Mouse (Mus musculus): ENCODE data around the gene Cd70. TPM values are rescaled to one million over a fixed set of nuclear protein-coding genes. Genes with fewer than 3 reads are reported as not detected.

Gene Cd70
- polyA plus RNA-seq, 1 experiment, result not detected

DNA sequence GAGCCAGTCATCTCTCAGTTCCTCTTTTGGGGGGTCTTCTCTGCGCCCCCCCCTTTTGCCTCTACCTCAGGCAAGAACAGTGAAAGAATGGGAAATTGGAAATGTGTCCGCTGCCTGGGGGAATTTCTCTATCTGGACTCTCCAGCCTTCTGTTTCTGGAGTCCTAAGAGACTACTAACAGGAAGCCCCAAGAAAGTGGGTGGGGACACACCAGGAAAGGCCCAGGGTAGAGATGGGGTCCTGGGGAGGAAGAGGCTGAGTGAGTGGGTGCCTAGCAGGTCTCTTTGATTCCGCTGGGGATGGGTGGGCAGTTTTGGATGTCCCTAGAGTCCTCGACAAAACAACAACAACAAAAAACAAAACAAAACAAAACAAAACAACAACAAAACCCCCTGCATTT, 45.1 kb downstream of the Cd70 start:
- Histone ChIP-seq H3K4me1 (ENCODE audit: control insufficient read depth, insufficient read depth, low read length) (peaks cover 7% of the 10 kb centered on the region), H3K4me3 (ENCODE audit: insufficient read depth, low read length) (peak overlapping the region; percentile 93), H3K27ac (ENCODE audit: insufficient read depth, low read length) (no peak overlapping the region)
- TF ChIP-seq CTCF (IDR thresholded peaks at IDR 0.05; ENCODE audit: borderline replicate concordance, insufficient read depth, low read length), result no peak

DNA sequence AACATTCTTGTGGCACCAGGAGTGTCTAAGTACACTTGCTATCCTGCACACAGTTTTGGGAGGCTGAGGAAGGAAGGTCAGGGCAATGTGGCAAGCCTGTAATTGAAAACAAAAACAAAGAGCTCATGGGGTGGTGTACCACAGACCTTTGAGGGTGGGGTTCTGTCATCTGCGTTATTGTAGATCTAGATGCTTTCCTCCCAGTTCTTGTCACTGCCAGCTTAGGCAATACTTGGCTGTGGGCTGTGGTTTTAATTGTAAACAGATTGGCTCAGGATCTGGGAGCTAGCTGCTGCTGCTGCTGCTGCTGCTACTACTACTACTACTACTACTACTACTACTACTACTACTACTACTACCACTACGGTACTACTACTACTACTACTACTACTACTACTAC, 47.3 kb downstream of the Cd70 start:
- Histone ChIP-seq H3K27ac (ENCODE audit: insufficient read depth, low read length) (no peak overlapping the region), H3K4me1 (ENCODE audit: control insufficient read depth, insufficient read depth, low read length) (peaks cover 7% of the 10 kb centered on the region), H3K4me3 (ENCODE audit: insufficient read depth, low read length) (no peak overlapping the region)
- TF ChIP-seq CTCF (IDR thresholded peaks at IDR 0.05; ENCODE audit: borderline replicate concordance, insufficient read depth, low read length) (no peak), POLR2A (IDR thresholded peaks at IDR 0.05; ENCODE audit: low read depth, low read length) (no peak)

DNA sequence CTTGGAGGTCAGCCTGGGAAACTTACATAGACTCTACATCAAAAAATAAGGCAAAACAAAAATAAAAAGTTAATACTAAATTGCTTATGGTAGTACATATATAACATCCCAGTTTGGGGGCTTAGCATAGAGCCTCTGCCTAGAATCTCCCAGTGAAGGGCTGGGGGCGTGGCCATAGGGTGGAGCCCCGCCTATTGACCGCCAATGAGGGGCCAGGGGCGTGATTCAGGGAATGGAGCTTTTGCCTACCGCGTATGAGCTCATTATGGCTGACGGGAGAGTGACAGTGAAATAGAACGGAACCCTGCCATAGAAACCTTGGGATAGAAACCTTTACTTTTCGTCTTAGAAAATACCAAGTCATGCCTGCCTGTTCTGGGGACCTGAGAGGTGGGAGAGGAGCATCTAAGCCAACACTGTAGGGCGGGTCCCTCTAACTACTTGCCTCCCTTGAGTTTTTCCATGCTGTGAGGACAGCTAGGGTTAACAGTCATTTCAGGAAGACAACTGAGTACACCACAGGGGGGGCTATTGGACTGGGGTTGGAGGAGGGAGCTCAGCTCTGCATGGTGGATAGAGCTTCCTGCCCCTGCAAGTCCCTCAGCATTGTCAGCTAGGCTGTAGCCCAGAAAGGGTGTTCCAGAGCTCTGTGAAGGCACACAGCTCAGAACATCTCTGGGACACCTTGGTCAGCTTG, 49.8 kb downstream of the Cd70 start:
- TF ChIP-seq POLR2A (IDR thresholded peaks at IDR 0.05; ENCODE audit: low read depth, low read length), result no peak
- TF ChIP-seq CTCF (IDR thresholded peaks at IDR 0.05; ENCODE audit: borderline replicate concordance, insufficient read depth, low read length), result no peak

DNA sequence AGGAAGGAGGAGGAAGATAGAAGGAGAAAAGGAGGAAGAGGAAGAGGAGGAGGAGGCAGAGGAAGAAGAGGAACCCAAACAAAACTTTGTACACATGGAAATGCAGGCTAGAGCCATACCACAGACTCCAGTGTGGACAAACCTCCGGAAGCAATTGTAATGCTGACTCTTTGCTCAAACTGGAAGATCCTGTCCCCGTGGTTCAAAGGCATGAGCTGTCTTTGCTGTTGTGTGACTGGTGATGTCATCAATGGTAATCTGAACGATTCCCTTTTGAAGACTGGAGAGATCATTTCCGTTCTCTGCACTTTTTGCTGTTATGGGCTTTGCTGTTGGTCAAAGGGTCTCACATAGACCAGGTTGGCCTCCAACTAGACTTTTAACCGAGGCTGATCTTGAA, 51.3 kb downstream of the Cd70 start:
- Histone ChIP-seq H3K27ac (ENCODE audit: insufficient read depth, low read length) (no peak overlapping the region), H3K4me1 (ENCODE audit: control insufficient read depth, insufficient read depth, low read length) (no peaks in the 10 kb centered on the region), H3K4me3 (ENCODE audit: insufficient read depth, low read length) (no peak overlapping the region)
- TF ChIP-seq CTCF (IDR thresholded peaks at IDR 0.05; ENCODE audit: borderline replicate concordance, insufficient read depth, low read length) (no peak), POLR2A (IDR thresholded peaks at IDR 0.05; ENCODE audit: low read depth, low read length) (no peak)

More for the DNA sequence above, 49.8 kb downstream of the Cd70 start:
- Histone ChIP-seq H3K4me1 (ENCODE audit: control insufficient read depth, insufficient read depth, low read length) (peaks cover 5% of the 10 kb centered on the region), H3K27ac (ENCODE audit: insufficient read depth, low read length) (no peak overlapping the region), H3K4me3 (ENCODE audit: insufficient read depth, low read length) (no peak overlapping the region)

DNA sequence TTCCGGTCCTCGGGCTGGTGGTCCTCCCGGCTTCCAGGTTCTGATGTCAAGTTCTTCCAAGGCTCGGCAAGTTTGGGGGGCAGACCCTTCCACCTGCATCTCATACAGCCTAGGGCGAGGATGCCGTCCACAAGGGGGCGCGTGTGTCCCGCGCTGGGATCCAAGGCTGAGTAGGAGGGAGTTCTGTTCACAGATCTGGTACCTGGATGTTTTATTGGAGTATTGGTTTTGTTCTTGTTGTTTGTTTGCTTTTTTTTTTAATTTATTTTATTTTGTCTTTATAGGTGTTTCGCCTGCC, 53.0 kb downstream of the Cd70 start:
- peak overlapping the region; percentile 6; the same call in 1 of the 2 replicates for H3K4me3 ChIP-seq (ENCODE audit: insufficient read depth, low read length)
- no peaks in the 10 kb centered on the region for H3K4me1 ChIP-seq (ENCODE audit: control insufficient read depth, insufficient read depth, low read length)
- TF ChIP-seq POLR2A (IDR thresholded peaks at IDR 0.05; ENCODE audit: low read depth, low read length), result no peak
- TF ChIP-seq CTCF (IDR thresholded peaks at IDR 0.05; ENCODE audit: borderline replicate concordance, insufficient read depth, low read length), result peak; percentile 91

More for the DNA sequence above, 53.0 kb downstream of the Cd70 start:
- no peak overlapping the region for H3K27ac ChIP-seq (ENCODE audit: insufficient read depth, low read length)

Other genes starting within 250 kb of the Cd70 start
- 32.8 and 33.6 TPM in 2 replicates for gene Mllt1, start 214.4 kb downstream of the Cd70 start, polyA plus RNA-seq (2011; ENCODE audit: insufficient read length, low read depth, missing spikeins)
- gene Acer1, start 167.7 kb downstream of the Cd70 start, polyA plus RNA-seq (2011; ENCODE audit: insufficient read length, low read depth, missing spikeins), result not detected in 2 replicates
- 46.5 and 49.5 TPM in 2 replicates for gene Clpp, start 159.5 kb downstream of the Cd70 start, polyA plus RNA-seq (2011; ENCODE audit: insufficient read length, low read depth, missing spikeins)
- gene Alkbh7, start 152.4 kb downstream of the Cd70 start, polyA plus RNA-seq (2011; ENCODE audit: insufficient read length, low read depth, missing spikeins), result 8.2 and 8.6 TPM in 2 replicates
- not detected in 2 replicates for gene Pspn, start 149.8 kb downstream of the Cd70 start, polyA plus RNA-seq (2011; ENCODE audit: insufficient read length, low read depth, missing spikeins)
- 49.7 and 62.1 TPM in 2 replicates for gene Gtf2f1, start 138.5 kb downstream of the Cd70 start, polyA plus RNA-seq (2011; ENCODE audit: insufficient read length, low read depth, missing spikeins)
- gene Gm17949, start 138.3 kb downstream of the Cd70 start, polyA plus RNA-seq (2011; ENCODE audit: insufficient read length, low read depth, missing spikeins), result not detected in 2 replicates
- 77.2 and 82.4 TPM in 2 replicates for gene Khsrp, start 118.3 kb downstream of the Cd70 start, polyA plus RNA-seq (2011; ENCODE audit: insufficient read length, low read depth, missing spikeins)
- gene Slc25a41, start 108.1 kb downstream of the Cd70 start, polyA plus RNA-seq (2011; ENCODE audit: insufficient read length, low read depth, missing spikeins), result not detected in 2 replicates
- gene Crb3, start 90.7 kb downstream of the Cd70 start, polyA plus RNA-seq (2011; ENCODE audit: insufficient read length, low read depth, missing spikeins), result not detected in 2 replicates
- 8.4 and 10.4 TPM in 2 replicates for gene Slc25a23, start 89.9 kb downstream of the Cd70 start, polyA plus RNA-seq (2011; ENCODE audit: insufficient read length, low read depth, missing spikeins)
- 0.40 TPM in 1 of 2 replicates, not detected in the other for gene Dennd1c, start 71.3 kb downstream of the Cd70 start, polyA plus RNA-seq (2011; ENCODE audit: insufficient read length, low read depth, missing spikeins)
- 0.95 and 1.7 TPM in 2 replicates for gene Tubb4a, start 62.0 kb downstream of the Cd70 start, polyA plus RNA-seq (2011; ENCODE audit: insufficient read length, low read depth, missing spikeins)
- 4.3 and 6.3 TPM in 2 replicates for gene Tnfsf9, start 44.5 kb downstream of the Cd70 start, polyA plus RNA-seq (2011; ENCODE audit: insufficient read length, low read depth, missing spikeins)
- gene Tnfsf14, start 44.4 kb upstream of the Cd70 start, polyA plus RNA-seq (2011; ENCODE audit: insufficient read length, low read depth, missing spikeins), result not detected in 2 replicates
- 3.9 TPM in 2 replicates for gene C3, start 78.4 kb upstream of the Cd70 start, polyA plus RNA-seq (2011; ENCODE audit: insufficient read length, low read depth, missing spikeins)
- gene Gpr108, start 98.7 kb upstream of the Cd70 start, polyA plus RNA-seq (2011; ENCODE audit: insufficient read length, low read depth, missing spikeins), result 33.5 and 33.9 TPM in 2 replicates
- 58.8 and 61.3 TPM in 2 replicates for gene Trip10, start 99.7 kb upstream of the Cd70 start, polyA plus RNA-seq (2011; ENCODE audit: insufficient read length, low read depth, missing spikeins)
- gene Vav1, start 129.3 kb upstream of the Cd70 start, polyA plus RNA-seq (2011; ENCODE audit: insufficient read length, low read depth, missing spikeins), result 0.79 TPM in 1 of 2 replicates, not detected in the other
- 0.60 and 3.4 TPM in 2 replicates for gene Adgre1, start 208.9 kb upstream of the Cd70 start, polyA plus RNA-seq (2011; ENCODE audit: insufficient read length, low read depth, missing spikeins)